Mouse (Mus musculus) myocyte (in vitro differentiated cells): Measurements from ENCODE around the gene Tmem266. TPM values are rescaled to one million over a fixed set of nuclear protein-coding genes. Genes with fewer than 3 reads are reported as not detected.

Source experiments
- H3K27me3 ChIP-seq: one replicate; pipeline ENCODE4 v1.6.1; 2011; ENCODE audit not compliant: control insufficient read depth, insufficient read depth, insufficient read length
- H3K36me3 ChIP-seq: one replicate; pipeline ENCODE4 v1.6.1; 2011; ENCODE audit not compliant: control insufficient read depth, insufficient read depth
- H3K4me2 ChIP-seq: one replicate; pipeline ENCODE4 v1.6.1; 2011; ENCODE audit warnings: low read depth, control low read depth
- H3K4me3 ChIP-seq: one replicate; pipeline ENCODE4 v1.5.1; 2011; ENCODE audit warnings: mild to moderate bottlenecking, control low read depth, moderate library complexity
- H3K79me2 ChIP-seq: one replicate; pipeline ENCODE4 v1.6.1; 2011; ENCODE audit not compliant: control insufficient read depth, insufficient read depth
- H3ac ChIP-seq: one replicate; pipeline ENCODE4 v1.6.1; 2011; ENCODE audit not compliant: control insufficient read depth, insufficient read length
- CEBPB ChIP-seq: IDR thresholded peaks from 2 replicates; pipeline ENCODE4 v1.6.1; 2011; ENCODE audit warnings: mild to moderate bottlenecking, moderate library complexity; ENCODE audit not compliant: poor library complexity, insufficient read depth, severe bottlenecking
- E2F4 ChIP-seq: IDR thresholded peaks from one replicate; pipeline ENCODE4 v1.6.1; 2011; ENCODE audit warnings: mild to moderate bottlenecking, control low read depth, moderate library complexity; ENCODE audit not compliant: insufficient read depth
- MAX ChIP-seq: IDR thresholded peaks from one replicate; pipeline ENCODE4 v1.6.1; 2011; ENCODE audit warnings: low read depth, mild to moderate bottlenecking, control low read depth
- MYOD1 ChIP-seq, 3 experiments: IDR thresholded peaks; one replicate each; pipeline ENCODE4 v1.6.1; 2011; ENCODE audit warnings: control low read depth in 2 of 3, low read depth in 2 of 3, mild to moderate bottlenecking in 2 of 3, moderate library complexity in 1 of 3; ENCODE audit not compliant: insufficient read length in 2 of 3, control insufficient read depth in 1 of 3
- MYOG ChIP-seq, 3 experiments: IDR thresholded peaks; one replicate each; pipeline ENCODE4 v1.6.1; 2011; ENCODE audit warnings: control low read depth in 2 of 3, low read depth in 2 of 3, mild to moderate bottlenecking in 2 of 3; ENCODE audit not compliant: insufficient read length in 2 of 3, control insufficient read depth in 1 of 3, insufficient read depth in 1 of 3
- POLR2A ChIP-seq: IDR thresholded peaks from one replicate; pipeline ENCODE4 v1.6.1; 2011; ENCODE audit warnings: low read depth, mild to moderate bottlenecking, control low read depth, moderate library complexity; ENCODE audit not compliant: insufficient read length
- POLR2AphosphoS2 ChIP-seq: IDR thresholded peaks from one replicate; pipeline ENCODE4 v1.6.1; 2011; ENCODE audit warnings: low read depth, control low read depth; ENCODE audit not compliant: insufficient read length
- REST ChIP-seq: IDR thresholded peaks from one replicate; pipeline ENCODE4 v1.6.1; 2011; ENCODE audit warnings: mild to moderate bottlenecking, control low read depth, moderate library complexity; ENCODE audit not compliant: insufficient read depth, insufficient read length
- SRF ChIP-seq: IDR thresholded peaks from one replicate; pipeline ENCODE4 v1.6.1; 2011; ENCODE audit warnings: low read depth; ENCODE audit not compliant: control insufficient read depth, insufficient read length
- TCF12 ChIP-seq: IDR thresholded peaks from one replicate; pipeline ENCODE4 v1.6.1; 2011; ENCODE audit warnings: mild to moderate bottlenecking, control low read depth; ENCODE audit not compliant: poor library complexity, insufficient read depth, severe bottlenecking
- TCF3 ChIP-seq: IDR thresholded peaks from one replicate; pipeline ENCODE4 v1.6.1; 2011; ENCODE audit warnings: low read depth, control low read depth; ENCODE audit not compliant: insufficient read length
- USF1 ChIP-seq: IDR thresholded peaks from one replicate; pipeline ENCODE4 v1.6.1; 2011; ENCODE audit warnings: low read depth, mild to moderate bottlenecking, control low read depth, moderate library complexity
- polyA plus RNA-seq: library from polyadenylated mRNA; unstranded; fragments of >200 nt; fragmentation: generic; extraction: Trizol; gene quantifications from one replicate; pipeline ENCODE4 v1.2.1, GENCODE M21; 2012; ENCODE audit warnings: missing spikeins

Tmem266 gene
- polyA plus RNA-seq, 1 experiment, result not detected

DNA sequence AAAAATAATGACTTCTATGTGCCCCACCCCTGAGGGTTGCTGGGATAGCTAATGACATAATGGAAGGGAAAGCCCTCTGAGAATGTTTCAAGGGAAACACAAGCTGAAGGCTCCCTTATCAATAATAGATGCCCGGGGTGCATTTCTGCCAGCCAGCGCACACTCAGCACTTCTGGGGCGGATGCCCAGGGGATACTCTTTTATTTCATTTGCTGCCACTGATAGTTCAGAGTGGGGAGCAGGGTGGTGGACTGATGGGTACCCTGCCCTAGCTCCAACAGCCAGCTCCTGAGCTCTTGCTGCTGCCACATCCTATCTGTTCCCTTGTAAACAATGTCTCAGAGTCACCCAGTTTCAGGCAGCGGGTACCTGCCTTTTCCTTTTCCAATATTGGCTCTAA, 120.8 kb downstream of the Tmem266 start:
- H3ac ChIP-seq, result no peak overlapping the region
- H3K4me3 ChIP-seq, result no peak overlapping the region
- no peaks in the 10 kb centered on the region for H3K79me2 ChIP-seq
- TF ChIP-seq CEBPB (no peak), POLR2AphosphoS2 (no peak), POLR2A (no peak), USF1 (no peak), SRF (no peak), MAX (no peak), TCF3 (no peak), MYOD1 (IDR thresholded peaks at IDR 0.05; ENCODE audit: control insufficient read depth in 1 of 3, insufficient read length in 2 of 3, low read depth in 2 of 3) (no peak), TCF12 (no peak), E2F4 (no peak), REST (no peak)
- H3K4me2 ChIP-seq, result no peak overlapping the region
- no peaks in the 10 kb centered on the region for H3K36me3 ChIP-seq
- peaks cover 6% of the 10 kb centered on the region for H3K27me3 ChIP-seq

GRCm38 (mm10) chr9:55449108-55449507, 122.4 kb downstream of the Tmem266 start:
- Histone ChIP-seq H3K4me3 (no peak overlapping the region), H3K36me3 (no peaks in the 10 kb centered on the region), H3K4me2 (no peak overlapping the region), H3ac (no peak overlapping the region), H3K79me2 (no peaks in the 10 kb centered on the region), H3K27me3 (peaks cover 6% of the 10 kb centered on the region)
- TF ChIP-seq E2F4 (no peak), CEBPB (no peak), USF1 (no peak), TCF3 (no peak), MYOD1 (IDR thresholded peaks at IDR 0.05; ENCODE audit: control insufficient read depth in 1 of 3, insufficient read length in 2 of 3, low read depth in 2 of 3) (no peak), SRF (no peak), REST (no peak), POLR2A (no peak), MYOG (IDR thresholded peaks at IDR 0.05; ENCODE audit: control insufficient read depth in 1 of 3, insufficient read depth in 1 of 3, insufficient read length in 2 of 3, low read depth in 2 of 3) (no peak), TCF12 (no peak)

- Histone ChIP-seq H3K36me3 (peaks cover 4% of the 10 kb centered on the region), H3K79me2 (no peaks in the 10 kb centered on the region), H3K4me2 (no peak overlapping the region), H3K27me3 (no peaks in the 10 kb centered on the region), H3ac (no peak overlapping the region), H3K4me3 (no peak overlapping the region)
- no peak for TF ChIP-seq TCF12
- no peak for TF ChIP-seq USF1
- no peak for TF ChIP-seq E2F4
- TF ChIP-seq MAX, result no peak
- TF ChIP-seq MYOD1 (IDR thresholded peaks at IDR 0.05; ENCODE audit: control insufficient read depth in 1 of 3, insufficient read length in 2 of 3, low read depth in 2 of 3), result no peak
Measured at GRCm38 (mm10) chr9:55450035-55450434, 123.3 kb downstream of the Tmem266 start.

DNA sequence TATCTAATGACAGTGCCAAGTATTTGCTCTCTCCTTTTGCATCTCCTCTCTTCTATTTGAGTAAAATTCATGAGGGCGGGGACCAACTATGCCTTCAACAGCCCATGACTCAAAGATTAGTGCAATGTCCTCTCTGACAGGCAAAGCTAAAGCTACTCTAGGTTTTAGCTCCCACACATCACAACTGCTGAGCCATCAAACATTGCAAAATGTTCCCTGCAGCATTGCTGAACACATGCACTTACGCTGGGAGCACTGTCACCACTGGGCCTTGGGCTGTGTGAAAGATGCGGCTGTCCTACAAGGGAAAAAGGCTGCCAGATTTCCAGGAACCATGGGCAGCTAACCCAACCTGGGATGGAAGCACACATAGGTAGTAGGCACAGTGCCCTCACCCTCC, 124.7 kb downstream of the Tmem266 start:
- Histone ChIP-seq H3K79me2 (no peaks in the 10 kb centered on the region), H3K27me3 (no peaks in the 10 kb centered on the region), H3K4me2 (no peak overlapping the region), H3ac (no peak overlapping the region), H3K36me3 (peaks cover 9% of the 10 kb centered on the region), H3K4me3 (no peak overlapping the region)
- TF ChIP-seq POLR2A (no peak), CEBPB (no peak), POLR2AphosphoS2 (peak; percentile 69), MAX (no peak)

DNA sequence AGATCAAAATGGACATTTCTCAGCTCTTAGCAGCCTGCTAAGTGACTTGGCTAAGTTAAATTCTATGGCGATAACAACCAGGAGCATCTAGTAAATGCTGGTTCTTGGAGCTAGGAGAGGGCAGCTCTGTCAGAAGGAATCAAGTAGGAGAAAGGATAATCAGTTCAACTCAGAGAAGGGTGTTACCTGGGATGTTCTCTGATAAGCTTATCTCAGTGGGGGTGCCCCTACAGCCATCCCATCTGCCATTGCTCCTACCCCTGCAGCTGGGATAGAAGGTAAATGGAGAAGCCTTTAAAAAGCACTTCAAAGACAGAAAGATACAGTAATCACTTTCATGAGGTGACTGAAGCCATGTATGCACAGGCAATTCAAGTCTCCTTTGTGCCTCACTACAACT, 126.2 kb downstream of the Tmem266 start:
- no peaks in the 10 kb centered on the region for H3K27me3 ChIP-seq

More for the DNA sequence above, 126.2 kb downstream of the Tmem266 start:
- TF ChIP-seq TCF3, result no peak
- no peak for TF ChIP-seq USF1
- TF ChIP-seq TCF12, result no peak
- TF ChIP-seq CEBPB, result no peak
- TF ChIP-seq POLR2A, result no peak
- no peak for TF ChIP-seq MYOD1 (IDR thresholded peaks at IDR 0.05; ENCODE audit: control insufficient read depth in 1 of 3, insufficient read length in 2 of 3, low read depth in 2 of 3)
- no peak for TF ChIP-seq MAX
- no peak for TF ChIP-seq E2F4
- no peak for TF ChIP-seq POLR2AphosphoS2
- TF ChIP-seq SRF, result no peak
- TF ChIP-seq MYOG (IDR thresholded peaks at IDR 0.05; ENCODE audit: control insufficient read depth in 1 of 3, insufficient read depth in 1 of 3, insufficient read length in 2 of 3, low read depth in 2 of 3), result no peak
- Histone ChIP-seq H3ac (no peak overlapping the region), H3K4me2 (no peak overlapping the region), H3K79me2 (no peaks in the 10 kb centered on the region), H3K4me3 (no peak overlapping the region), H3K36me3 (peaks cover 9% of the 10 kb centered on the region)
